Mouse (Mus musculus) lung, postnatal 0 days (tissue): ENCODE data around the gene Il15.
A peak's percentile ranks its signal among the peaks of the same experiment; 100 is the strongest.

Experiments
- CTCF ChIP-seq: IDR thresholded peaks from 2 replicates; pipeline ENCODE4 v1.5.1; 2016; ENCODE audit warnings: antibody characterized with exemption, mild to moderate bottlenecking
- EP300 ChIP-seq: IDR thresholded peaks from 2 replicates; pipeline ENCODE4 v1.6.1; 2016; ENCODE audit warnings: antibody characterized with exemption, mild to moderate bottlenecking, control low read depth

- TF ChIP-seq CTCF (peak; percentile 59), EP300 (no peak)
Measured at GRCm38 (mm10) chr8:82351268-82351943, 51.6 kb downstream of the Il15 start.
